Mouse (Mus musculus): Measurements from ENCODE around the gene Ppm1a.

Ppm1a gene

GRCm38 (mm10) chr12:72825656-72826055 is 68.4 kb downstream of the Ppm1a start:
- DNase-seq (ENCODE audit: low spot score in 2 of 2): no peak

- no peak for DNase-seq (ENCODE audit: low spot score in 2 of 2)
Measured at GRCm38 (mm10) chr12:72828846-72829556, 71.7 kb downstream of the Ppm1a start.

- DNase-seq (ENCODE audit: low spot score in 2 of 2): no peak
Measured at GRCm38 (mm10) chr12:72829777-72830176, 72.5 kb downstream of the Ppm1a start.

GRCm38 (mm10) chr12:72830317-72830716 is 73.1 kb downstream of the Ppm1a start:
- DNase-seq (ENCODE audit: low spot score in 2 of 2): no peak

- DNase-seq (ENCODE audit: low spot score in 2 of 2): no peak
Measured at GRCm38 (mm10) chr12:72831711-72832432, 74.6 kb downstream of the Ppm1a start.

GRCm38 (mm10) chr12:72834773-72835517 is 77.7 kb downstream of the Ppm1a start:
- DNase-seq (ENCODE audit: low spot score in 2 of 2): no peak

- DNase-seq (ENCODE audit: low spot score in 2 of 2): peak in 1 of 2 experiments; percentile 22
Measured at GRCm38 (mm10) chr12:72835518-72836015, 78.3 kb downstream of the Ppm1a start.

- no peak for DNase-seq (ENCODE audit: low spot score in 2 of 2)
Measured at GRCm38 (mm10) chr12:72837302-72837701, 80.0 kb downstream of the Ppm1a start.

GRCm38 (mm10) chr12:72841500-72841899 is 84.2 kb downstream of the Ppm1a start:
- DNase-seq (ENCODE audit: low spot score in 2 of 2): no peak

GRCm38 (mm10) chr12:72843135-72843534 is 85.9 kb downstream of the Ppm1a start:
- DNase-seq (ENCODE audit: low spot score in 2 of 2): peak in 1 of 2 experiments; percentile 23

GRCm38 (mm10) chr12:72843555-72843954 is 86.3 kb downstream of the Ppm1a start:
- DNase-seq (ENCODE audit: low spot score in 2 of 2): no peak

- DNase-seq (ENCODE audit: low spot score in 2 of 2): peak; percentile 94
Measured at GRCm38 (mm10) chr12:72843973-72844620, 86.8 kb downstream of the Ppm1a start.

- no peak for DNase-seq (ENCODE audit: low spot score in 2 of 2)
Measured at GRCm38 (mm10) chr12:72845946-72846345, 88.7 kb downstream of the Ppm1a start.

- peak; percentile 48 to 61 for DNase-seq (ENCODE audit: low spot score in 2 of 2)
Measured at GRCm38 (mm10) chr12:72847725-72848124, 90.5 kb downstream of the Ppm1a start.
